Mouse (Mus musculus) 416B (cell line): ENCODE measurements around the gene Gm11214.
A peak's percentile ranks its signal among the peaks of the same experiment; 100 is the strongest.

Experiments used
- DNase-seq: peaks from one replicate; pipeline ENCODE4 v3.0.0; 2011; ENCODE audit warnings: low read depth

Gene Gm11214

GRCm38 (mm10) chr4:63659775-63660174, 3.4 kb downstream of the Gm11214 start:
- DNase-seq = no peak

- DNase-seq = no peak
These were observed 4.1 kb downstream of the Gm11214 start for GRCm38 (mm10) chr4:63659086-63659485.

GRCm38 (mm10) chr4:63654381-63654780, 8.8 kb downstream of the Gm11214 start:
- DNase-seq = no peak

GRCm38 (mm10) chr4:63643956-63644726, 19.0 kb downstream of the Gm11214 start:
- peak; percentile 17 for DNase-seq

GRCm38 (mm10) chr4:63639842-63640241, 23.3 kb downstream of the Gm11214 start:
- DNase-seq = peak; percentile 20

GRCm38 (mm10) chr4:63638603-63639002, 24.6 kb downstream of the Gm11214 start:
- DNase-seq = no peak

- no peak for DNase-seq
These were observed 30.0 kb downstream of the Gm11214 start for GRCm38 (mm10) chr4:63633181-63633580.

GRCm38 (mm10) chr4:63627111-63627510, 36.1 kb downstream of the Gm11214 start:
- DNase-seq = peak; percentile 59

GRCm38 (mm10) chr4:63625563-63626080, 37.6 kb downstream of the Gm11214 start:
- peak; percentile 83 for DNase-seq

- DNase-seq = peak; percentile 33
These were observed 40.8 kb downstream of the Gm11214 start, which contains the start of gene Tex48 for GRCm38 (mm10) chr4:63622378-63622835. Tex48 (minus strand) TSS chr4:63622428.

- peak; percentile 17 for DNase-seq
These were observed 41.3 kb downstream of the Gm11214 start for GRCm38 (mm10) chr4:63621861-63622260.
